Mouse (Mus musculus) myocyte (in vitro differentiated cells): Measurements from ENCODE around the gene Jakmip3. TPM values are rescaled to one million over a fixed set of nuclear protein-coding genes. Genes with fewer than 3 reads are reported as not detected.

Source experiments
- H3K27me3 ChIP-seq: one replicate; pipeline ENCODE4 v1.6.1; 2011; ENCODE audit not compliant: control insufficient read depth, insufficient read depth, insufficient read length
- H3K36me3 ChIP-seq: one replicate; pipeline ENCODE4 v1.6.1; 2011; ENCODE audit not compliant: control insufficient read depth, insufficient read depth
- H3K4me2 ChIP-seq: one replicate; pipeline ENCODE4 v1.6.1; 2011; ENCODE audit warnings: low read depth, control low read depth
- H3K4me3 ChIP-seq: one replicate; pipeline ENCODE4 v1.5.1; 2011; ENCODE audit warnings: mild to moderate bottlenecking, control low read depth, moderate library complexity
- H3K79me2 ChIP-seq: one replicate; pipeline ENCODE4 v1.6.1; 2011; ENCODE audit not compliant: control insufficient read depth, insufficient read depth
- H3ac ChIP-seq: one replicate; pipeline ENCODE4 v1.6.1; 2011; ENCODE audit not compliant: control insufficient read depth, insufficient read length
- CEBPB ChIP-seq: IDR thresholded peaks from 2 replicates; pipeline ENCODE4 v1.6.1; 2011; ENCODE audit warnings: mild to moderate bottlenecking, moderate library complexity; ENCODE audit not compliant: poor library complexity, insufficient read depth, severe bottlenecking
- E2F4 ChIP-seq: IDR thresholded peaks from one replicate; pipeline ENCODE4 v1.6.1; 2011; ENCODE audit warnings: mild to moderate bottlenecking, control low read depth, moderate library complexity; ENCODE audit not compliant: insufficient read depth
- MAX ChIP-seq: IDR thresholded peaks from one replicate; pipeline ENCODE4 v1.6.1; 2011; ENCODE audit warnings: low read depth, mild to moderate bottlenecking, control low read depth
- MYOD1 ChIP-seq, 3 experiments: IDR thresholded peaks; one replicate each; pipeline ENCODE4 v1.6.1; 2011; ENCODE audit warnings: control low read depth in 2 of 3, low read depth in 2 of 3, mild to moderate bottlenecking in 2 of 3, moderate library complexity in 1 of 3; ENCODE audit not compliant: insufficient read length in 2 of 3, control insufficient read depth in 1 of 3
- MYOG ChIP-seq, 3 experiments: IDR thresholded peaks; one replicate each; pipeline ENCODE4 v1.6.1; 2011; ENCODE audit warnings: control low read depth in 2 of 3, low read depth in 2 of 3, mild to moderate bottlenecking in 2 of 3; ENCODE audit not compliant: insufficient read length in 2 of 3, control insufficient read depth in 1 of 3, insufficient read depth in 1 of 3
- POLR2A ChIP-seq: IDR thresholded peaks from one replicate; pipeline ENCODE4 v1.6.1; 2011; ENCODE audit warnings: low read depth, mild to moderate bottlenecking, control low read depth, moderate library complexity; ENCODE audit not compliant: insufficient read length
- POLR2AphosphoS2 ChIP-seq: IDR thresholded peaks from one replicate; pipeline ENCODE4 v1.6.1; 2011; ENCODE audit warnings: low read depth, control low read depth; ENCODE audit not compliant: insufficient read length
- REST ChIP-seq: IDR thresholded peaks from one replicate; pipeline ENCODE4 v1.6.1; 2011; ENCODE audit warnings: mild to moderate bottlenecking, control low read depth, moderate library complexity; ENCODE audit not compliant: insufficient read depth, insufficient read length
- SRF ChIP-seq: IDR thresholded peaks from one replicate; pipeline ENCODE4 v1.6.1; 2011; ENCODE audit warnings: low read depth; ENCODE audit not compliant: control insufficient read depth, insufficient read length
- TCF12 ChIP-seq: IDR thresholded peaks from one replicate; pipeline ENCODE4 v1.6.1; 2011; ENCODE audit warnings: mild to moderate bottlenecking, control low read depth; ENCODE audit not compliant: poor library complexity, insufficient read depth, severe bottlenecking
- TCF3 ChIP-seq: IDR thresholded peaks from one replicate; pipeline ENCODE4 v1.6.1; 2011; ENCODE audit warnings: low read depth, control low read depth; ENCODE audit not compliant: insufficient read length
- USF1 ChIP-seq: IDR thresholded peaks from one replicate; pipeline ENCODE4 v1.6.1; 2011; ENCODE audit warnings: low read depth, mild to moderate bottlenecking, control low read depth, moderate library complexity
- polyA plus RNA-seq: library from polyadenylated mRNA; unstranded; fragments of >200 nt; fragmentation: generic; extraction: Trizol; gene quantifications from one replicate; pipeline ENCODE4 v1.2.1, GENCODE M21; 2012; ENCODE audit warnings: missing spikeins

The Jakmip3 gene
- polyA plus RNA-seq, 1 experiment = 0.01 TPM

DNA sequence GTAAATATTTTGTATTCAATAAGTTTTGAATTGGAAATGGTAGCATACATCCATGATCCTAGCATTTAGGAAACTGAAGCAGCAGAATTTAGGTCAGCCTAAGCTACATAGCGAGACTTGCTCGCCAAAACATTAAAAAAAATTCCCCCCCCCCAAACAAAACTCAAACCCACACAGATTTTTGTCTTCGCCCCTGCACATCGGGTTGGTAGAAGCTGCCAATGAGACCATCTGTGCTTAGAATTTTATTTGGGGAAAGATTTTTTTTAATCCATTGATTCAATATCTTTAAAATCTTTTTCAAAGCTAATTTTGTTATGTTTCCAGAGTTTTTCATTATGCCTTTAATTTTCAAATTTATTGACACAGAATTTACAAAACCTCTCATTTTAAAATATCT is 12.1 kb upstream of the Jakmip3 start:
- TF ChIP-seq MYOG (IDR thresholded peaks at IDR 0.05; ENCODE audit: control insufficient read depth in 1 of 3, insufficient read depth in 1 of 3, insufficient read length in 2 of 3, low read depth in 2 of 3) (no peak), USF1 (no peak), E2F4 (no peak), MYOD1 (IDR thresholded peaks at IDR 0.05; ENCODE audit: control insufficient read depth in 1 of 3, insufficient read length in 2 of 3, low read depth in 2 of 3) (no peak), CEBPB (no peak), REST (no peak), POLR2AphosphoS2 (no peak), TCF12 (no peak), MAX (no peak), TCF3 (no peak), POLR2A (no peak), SRF (no peak)
- Histone ChIP-seq H3K79me2 (no peaks in the 10 kb centered on the region), H3K36me3 (no peaks in the 10 kb centered on the region), H3ac (no peak overlapping the region), H3K4me2 (no peak overlapping the region), H3K27me3 (no peaks in the 10 kb centered on the region), H3K4me3 (no peak overlapping the region)

DNA sequence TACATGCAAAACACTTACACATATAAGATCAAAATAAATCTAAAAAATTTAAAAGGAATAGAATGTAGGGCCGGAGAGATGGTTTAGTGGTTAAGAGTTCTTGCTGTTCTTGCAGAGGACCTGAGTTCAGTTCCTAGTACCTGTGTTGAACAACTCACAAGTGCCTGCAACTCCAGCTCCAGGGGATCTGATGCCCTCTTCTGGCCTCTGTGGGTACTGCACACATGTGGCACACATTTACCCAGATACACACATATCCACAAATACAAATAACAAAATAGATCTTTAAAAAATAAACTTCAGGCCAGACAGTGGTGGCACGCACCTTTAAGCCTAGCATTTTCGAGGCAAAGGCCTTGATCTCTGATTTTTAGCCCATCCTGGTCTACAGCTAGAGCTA is 6.0 kb upstream of the Jakmip3 start:
- Histone ChIP-seq H3K36me3 (no peaks in the 10 kb centered on the region), H3K4me3 (no peak overlapping the region), H3K79me2 (no peaks in the 10 kb centered on the region), H3K4me2 (no peak overlapping the region), H3K27me3 (peaks cover 15% of the 10 kb centered on the region), H3ac (no peak overlapping the region)
- TF ChIP-seq MAX (no peak), POLR2AphosphoS2 (no peak), REST (no peak), E2F4 (no peak), USF1 (no peak), MYOD1 (IDR thresholded peaks at IDR 0.05; ENCODE audit: control insufficient read depth in 1 of 3, insufficient read length in 2 of 3, low read depth in 2 of 3) (no peak), POLR2A (no peak), TCF12 (no peak), SRF (no peak), MYOG (IDR thresholded peaks at IDR 0.05; ENCODE audit: control insufficient read depth in 1 of 3, insufficient read depth in 1 of 3, insufficient read length in 2 of 3, low read depth in 2 of 3) (no peak), TCF3 (no peak), CEBPB (no peak)

DNA sequence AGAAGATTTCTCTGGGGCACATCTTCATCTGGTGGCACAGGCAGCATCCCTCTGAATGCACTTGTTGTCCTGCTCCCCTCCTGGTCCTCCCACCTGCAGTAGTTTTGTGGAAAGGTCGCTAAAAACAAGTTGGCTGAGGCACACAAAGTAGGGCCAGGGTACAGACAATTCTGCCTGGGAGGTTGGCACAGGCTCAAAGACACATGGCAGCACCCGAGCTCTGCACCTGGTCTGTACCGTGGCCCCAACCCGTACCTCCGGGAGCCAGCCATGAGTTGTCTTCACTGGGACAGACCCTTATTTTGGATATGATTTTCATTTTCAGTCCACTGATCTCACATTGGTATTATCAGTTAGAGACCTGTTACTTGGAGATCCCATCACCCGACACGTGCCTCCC is 1.5 kb upstream of the Jakmip3 start:
- Histone ChIP-seq H3K79me2 (no peaks in the 10 kb centered on the region), H3K36me3 (no peaks in the 10 kb centered on the region), H3K27me3 (peaks cover 48% of the 10 kb centered on the region), H3ac (no peak overlapping the region), H3K4me2 (no peak overlapping the region), H3K4me3 (no peak overlapping the region)
- TF ChIP-seq USF1 = no peak
- no peak for TF ChIP-seq CEBPB
- no peak for TF ChIP-seq MAX
- no peak for TF ChIP-seq TCF3
- TF ChIP-seq E2F4 = no peak
- TF ChIP-seq POLR2A = no peak
- no peak for TF ChIP-seq TCF12
- TF ChIP-seq POLR2AphosphoS2 = no peak
- TF ChIP-seq MYOD1 (IDR thresholded peaks at IDR 0.05; ENCODE audit: control insufficient read depth in 1 of 3, insufficient read length in 2 of 3, low read depth in 2 of 3) = no peak
- no peak for TF ChIP-seq REST
- no peak for TF ChIP-seq SRF
- TF ChIP-seq MYOG (IDR thresholded peaks at IDR 0.05; ENCODE audit: control insufficient read depth in 1 of 3, insufficient read depth in 1 of 3, insufficient read length in 2 of 3, low read depth in 2 of 3) = no peak

DNA sequence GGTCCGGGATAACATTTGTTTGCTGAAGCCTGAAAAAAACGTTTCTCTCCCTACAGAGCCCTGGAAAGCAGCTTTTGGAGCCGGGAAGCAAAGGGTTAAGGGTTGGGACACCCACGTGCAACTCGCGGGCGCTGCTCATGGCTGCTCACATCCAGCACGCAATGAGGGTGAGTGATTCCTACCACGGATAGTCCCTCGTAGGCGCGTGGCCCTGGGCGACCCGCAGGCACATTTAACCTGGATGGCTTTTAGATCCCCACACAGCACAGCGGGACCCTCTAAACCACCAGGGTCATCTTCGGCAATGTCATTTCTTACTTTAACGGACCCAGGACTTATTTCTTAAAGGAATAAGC is 296 bp upstream of the Jakmip3 start:
- H3K4me2 ChIP-seq = peak overlapping the region; percentile 6
- no peak overlapping the region for H3K4me3 ChIP-seq
- no peaks in the 10 kb centered on the region for H3K36me3 ChIP-seq
- TF ChIP-seq MAX (no peak), POLR2AphosphoS2 (no peak), E2F4 (no peak), POLR2A (no peak), SRF (no peak), TCF12 (no peak), MYOD1 (IDR thresholded peaks at IDR 0.05; ENCODE audit: control insufficient read depth in 1 of 3, insufficient read length in 2 of 3, low read depth in 2 of 3) (no peak), CEBPB (no peak), USF1 (no peak), TCF3 (no peak), REST (no peak), MYOG (IDR thresholded peaks at IDR 0.05; ENCODE audit: control insufficient read depth in 1 of 3, insufficient read depth in 1 of 3, insufficient read length in 2 of 3, low read depth in 2 of 3) (no peak)
- no peak overlapping the region for H3ac ChIP-seq
- H3K27me3 ChIP-seq = peaks cover 54% of the 10 kb centered on the region
- no peaks in the 10 kb centered on the region for H3K79me2 ChIP-seq

DNA sequence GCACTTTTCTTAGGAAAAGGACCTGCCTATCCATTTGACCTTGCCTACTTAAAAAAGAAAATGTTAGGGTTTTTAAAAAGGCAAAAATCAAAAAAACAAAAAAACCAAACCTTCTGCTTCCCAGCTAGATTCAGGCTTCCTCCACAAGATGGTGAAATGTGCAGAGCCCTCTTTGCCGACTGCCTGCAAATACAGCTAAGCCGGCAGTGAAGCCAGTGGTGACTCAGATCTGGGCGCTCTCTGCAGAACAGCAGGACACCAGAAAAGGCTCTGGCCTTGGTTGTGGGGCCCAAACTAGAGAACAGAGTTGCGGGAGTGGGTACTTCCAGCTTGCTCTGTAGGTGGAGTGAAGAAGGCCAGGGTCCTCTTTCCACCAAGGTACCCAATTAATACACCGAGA is 1.0 kb downstream of the Jakmip3 start:
- no peak overlapping the region for H3K4me2 ChIP-seq
- no peaks in the 10 kb centered on the region for H3K79me2 ChIP-seq
- TF ChIP-seq USF1 (no peak), E2F4 (no peak), POLR2A (no peak)
- H3ac ChIP-seq = no peak overlapping the region
- peaks cover 64% of the 10 kb centered on the region for H3K27me3 ChIP-seq
- H3K36me3 ChIP-seq = no peaks in the 10 kb centered on the region
- no peak overlapping the region for H3K4me3 ChIP-seq
